Mouse (Mus musculus) hindbrain, embryonic 14.5 days (tissue): Measurements from ENCODE around the gene Sipa1l3. TPM values are rescaled to one million over a fixed set of nuclear protein-coding genes. Genes with fewer than 3 reads are reported as not detected.

Experiments
- ATAC-seq: fragments of 200-750 bp; cut with Nextera tagmentation; 2 replicates; pipeline ENCODE4 v1.8.0; 2017; ENCODE audit warnings: moderate number of reproducible peaks, mild to moderate bottlenecking, moderate TSS enrichment, moderate library complexity; ENCODE audit not compliant: low FRiP score
- DNase-seq: peaks from one replicate; pipeline ENCODE4 v3.0.0-alpha.2; 2015; ENCODE audit warnings: low spot score
- H3K27ac ChIP-seq: fragments of 300-500 bp; sonication (generic); 2 replicates; pipeline ENCODE4 v1.5.1; 2014; ENCODE audit warnings: mild to moderate bottlenecking, moderate library complexity
- H3K27me3 ChIP-seq: fragments of 300-500 bp; sonication (generic); 2 replicates; pipeline ENCODE4 v1.6.1; 2014; ENCODE audit warnings: mild to moderate bottlenecking, low read length, mixed read lengths; ENCODE audit not compliant: control insufficient read depth, insufficient read depth
- H3K36me3 ChIP-seq: fragments of 300-500 bp; sonication (generic); replicated peaks from 2 replicates; pipeline ENCODE4 v1.6.1; 2014; ENCODE audit not compliant: control insufficient read depth, insufficient read depth
- H3K4me1 ChIP-seq: fragments of 300-500 bp; sonication (generic); replicated peaks from 2 replicates; pipeline ENCODE4 v1.6.1; 2014; ENCODE audit warnings: antibody characterized with exemption, low read length, mixed read lengths; ENCODE audit not compliant: control insufficient read depth, insufficient read depth
- H3K4me2 ChIP-seq: fragments of 300-500 bp; sonication (generic); replicated peaks from 2 replicates; pipeline ENCODE4 v1.6.1; 2014; ENCODE audit warnings: mild to moderate bottlenecking, moderate library complexity
- H3K4me3 ChIP-seq: fragments of 300-500 bp; sonication (generic); replicated peaks from 2 replicates; pipeline ENCODE4 v1.5.1; 2014; ENCODE audit warnings: mild to moderate bottlenecking, low read length
- H3K9ac ChIP-seq: fragments of 300-500 bp; sonication (generic); 2 replicates; pipeline ENCODE4 v1.6.1; 2014
- H3K9me3 ChIP-seq: fragments of 300-500 bp; sonication (generic); 2 replicates; pipeline ENCODE4 v1.6.1; 2016; ENCODE audit warnings: low read length; ENCODE audit not compliant: control insufficient read depth
- WGBS: fragments of 180-500 bp; shearing (Covaris S2); extraction: QIAGEN DNeasy Blood & Tissue Kit; methylation state at CpG from one replicate; pipeline ENCODE4 v1.1.7; 2014; 5-methylcytosine and 5-hydroxymethylcytosine counted together
- polyA plus RNA-seq: library from polyadenylated mRNA; unstranded; fragments of >200 nt; fragmentation: Nextera tagmentation; extraction: Ambion mirVana; gene quantifications from 2 replicates; pipeline ENCODE4 v1.2.1, GENCODE M21; 2014

Gene Sipa1l3
- polyA plus RNA-seq, 1 experiment from 2014 or later, result 21.4 TPM

- Histone ChIP-seq H3K36me3 (peaks cover 44% of the 10 kb centered on the region), H3K4me2 (peak overlapping the region; percentile 36), H3K4me1 (peaks cover 72% of the 10 kb centered on the region), H3K9me3 (no peaks in the 10 kb centered on the region), H3K9ac (no peak overlapping the region), H3K27ac (peak overlapping the region; percentile 67), H3K27me3 (no peaks in the 10 kb centered on the region), H3K4me3 (0 out of 2 replicates have a peak overlapping the region, but pooled peaks have one; percentile 4)
- WGBS, result 15% methylated on average over 9 of the region's 9 CpGs
- DNase-seq (no peak), ATAC-seq (no peak)
Measured at GRCm38 (mm10) chr7:29313051-29313450, 205.4 kb downstream of the Sipa1l3 start.

- no peaks in the 10 kb centered on the region for H3K9me3 ChIP-seq
- peak overlapping the region; percentile 81 for H3K27ac ChIP-seq
- H3K4me3 ChIP-seq, result peak overlapping the region; percentile 65
- H3K4me1 ChIP-seq, result peaks cover 67% of the 10 kb centered on the region
- H3K36me3 ChIP-seq, result peaks cover 35% of the 10 kb centered on the region
- DNase-seq (no peak), ATAC-seq (no peak)
- no peaks in the 10 kb centered on the region for H3K27me3 ChIP-seq
- WGBS, result 7% methylated on average over 5 of the region's 5 CpGs
- H3K4me2 ChIP-seq, result peak overlapping the region; percentile 92
- H3K9ac ChIP-seq, result peak overlapping the region; percentile 82
Measured at GRCm38 (mm10) chr7:29309749-29310148, 208.7 kb downstream of the Sipa1l3 start.

- Histone ChIP-seq H3K9ac (peak overlapping the region; percentile 82), H3K4me2 (peak overlapping the region; percentile 92), H3K36me3 (peaks cover 33% of the 10 kb centered on the region), H3K4me1 (peaks cover 63% of the 10 kb centered on the region), H3K27ac (peak overlapping the region; percentile 81), H3K9me3 (no peaks in the 10 kb centered on the region), H3K27me3 (no peaks in the 10 kb centered on the region), H3K4me3 (peak overlapping the region; percentile 65)
- DNase-seq, result peak; percentile 41
- no peak for ATAC-seq
- WGBS, result 1% methylated on average over 36 of the region's 36 CpGs
Measured at GRCm38 (mm10) chr7:29309221-29309721, 209.2 kb downstream of the Sipa1l3 start.

- Histone ChIP-seq H3K4me3 (peak overlapping the region; percentile 65), H3K9ac (peak overlapping the region; percentile 82), H3K27me3 (no peaks in the 10 kb centered on the region), H3K27ac (peak overlapping the region; percentile 81), H3K9me3 (no peaks in the 10 kb centered on the region), H3K36me3 (peaks cover 18% of the 10 kb centered on the region), H3K4me2 (peak overlapping the region; percentile 92), H3K4me1 (peaks cover 46% of the 10 kb centered on the region)
- ATAC-seq, result peak; percentile 77
- 1% methylated on average over 41 of the region's 42 CpGs for WGBS
- DNase-seq, result peak; percentile 88
Measured at GRCm38 (mm10) chr7:29307350-29308104, 210.9 kb downstream of the Sipa1l3 start.

- Histone ChIP-seq H3K4me1 (peaks cover 45% of the 10 kb centered on the region), H3K27me3 (no peaks in the 10 kb centered on the region), H3K27ac (peak overlapping the region; percentile 88), H3K9ac (peak overlapping the region; percentile 82), H3K4me2 (peak overlapping the region; percentile 92), H3K4me3 (peak overlapping the region; percentile 65), H3K9me3 (no peaks in the 10 kb centered on the region), H3K36me3 (peaks cover 11% of the 10 kb centered on the region)
- ATAC-seq, result no peak
- WGBS, result 15% methylated on average over 7 of the region's 7 CpGs
- peak; percentile 78 for DNase-seq
Measured at GRCm38 (mm10) chr7:29306619-29307018, 211.8 kb downstream of the Sipa1l3 start.

- peak overlapping the region; percentile 65 for H3K4me3 ChIP-seq
- peak overlapping the region; percentile 92 for H3K4me2 ChIP-seq
- no peaks in the 10 kb centered on the region for H3K27me3 ChIP-seq
- peak overlapping the region; percentile 88 for H3K27ac ChIP-seq
- no peaks in the 10 kb centered on the region for H3K9me3 ChIP-seq
- no peak for DNase-seq
- H3K9ac ChIP-seq, result peak overlapping the region; percentile 82
- peaks cover 5% of the 10 kb centered on the region for H3K36me3 ChIP-seq
- 12% methylated on average over 7 of the region's 7 CpGs for whole genome bisulfite sequencing
- peaks cover 45% of the 10 kb centered on the region for H3K4me1 ChIP-seq
- ATAC-seq, result no peak
Measured at GRCm38 (mm10) chr7:29306108-29306507, 212.3 kb downstream of the Sipa1l3 start.

GRCm38 (mm10) chr7:29305263-29305988 is 213.0 kb downstream of the Sipa1l3 start:
- H3K36me3 ChIP-seq, result 0 out of 2 replicates have a peak, but pooled peaks cover 4% of the 10 kb centered on the region
- H3K9me3 ChIP-seq, result no peaks in the 10 kb centered on the region
- H3K4me3 ChIP-seq, result peak overlapping the region; percentile 65
- H3K4me1 ChIP-seq, result peaks cover 42% of the 10 kb centered on the region
- H3K4me2 ChIP-seq, result peak overlapping the region; percentile 92
- H3K9ac ChIP-seq, result peak overlapping the region; percentile 82
- DNase-seq (peak; percentile 48), ATAC-seq (no peak)
- WGBS, result 8% methylated on average over 9 of the region's 9 CpGs
- peak overlapping the region; percentile 88 for H3K27ac ChIP-seq
- no peaks in the 10 kb centered on the region for H3K27me3 ChIP-seq

- under 1% methylated on average over 45 of the region's 48 CpGs for WGBS
Measured at GRCm38 (mm10) chr7:29304463-29305262, 213.8 kb downstream of the Sipa1l3 start.

More at GRCm38 (mm10) chr7:29304463-29305262, 213.8 kb downstream of the Sipa1l3 start:
- no peak; the same call in 1 of the 2 replicates for ATAC-seq
- Histone ChIP-seq H3K4me2 (peak overlapping the region; percentile 92), H3K36me3 (0 out of 2 replicates have a peak, but pooled peaks cover under 1% of the 10 kb centered on the region), H3K4me3 (peak overlapping the region; percentile 65), H3K27ac (peak overlapping the region; percentile 88), H3K9ac (peak overlapping the region; percentile 82), H3K27me3 (no peaks in the 10 kb centered on the region), H3K9me3 (no peaks in the 10 kb centered on the region), H3K4me1 (peaks cover 34% of the 10 kb centered on the region)
- peak; percentile 53 for DNase-seq
